Mouse (Mus musculus) forebrain, embryonic 14.5 days (tissue): Measurements from ENCODE around the gene Ufm1. TPM values are rescaled to one million over a fixed set of nuclear protein-coding genes. Genes with fewer than 3 reads are reported as not detected.

Experiments
- ATAC-seq: fragments of 200-750 bp; cut with Nextera tagmentation; 2 replicates; pipeline ENCODE4 v1.8.0; 2017; ENCODE audit warnings: mild to moderate bottlenecking, moderate library complexity
- DNase-seq: peaks from one replicate; pipeline ENCODE4 v3.0.0-alpha.2; 2015; ENCODE audit warnings: low spot score
- H3K27ac ChIP-seq: fragments of 300-500 bp; sonication (generic); 2 replicates; pipeline ENCODE4 v1.5.1; 2014; ENCODE audit warnings: low read depth, mild to moderate bottlenecking, control low read depth, low read length, moderate library complexity
- H3K27me3 ChIP-seq: fragments of 300-500 bp; sonication (generic); replicated peaks from 2 replicates; pipeline ENCODE4 v1.6.1; 2014; ENCODE audit warnings: low read length, control low read depth, mixed read lengths; ENCODE audit not compliant: control insufficient read depth, insufficient read depth
- H3K36me3 ChIP-seq: fragments of 300-500 bp; sonication (generic); 2 replicates; pipeline ENCODE4 v1.6.1; 2014; ENCODE audit warnings: low read length, control low read depth; ENCODE audit not compliant: control insufficient read depth, insufficient read depth
- H3K4me1 ChIP-seq: fragments of 300-500 bp; sonication (generic); 2 replicates; pipeline ENCODE4 v1.6.1; 2014; ENCODE audit warnings: antibody characterized with exemption, low read length, control low read depth; ENCODE audit not compliant: control insufficient read depth, insufficient read depth
- H3K4me2 ChIP-seq: fragments of 300-500 bp; sonication (generic); 2 replicates; pipeline ENCODE4 v1.6.1; 2014; ENCODE audit warnings: mild to moderate bottlenecking, control low read depth, low read length
- H3K4me3 ChIP-seq: fragments of 300-500 bp; sonication (generic); 2 replicates; pipeline ENCODE4 v1.5.1; 2014; ENCODE audit warnings: low read depth, low read length, control low read depth
- H3K9ac ChIP-seq: fragments of 300-500 bp; sonication (generic); 2 replicates; pipeline ENCODE4 v1.6.1; 2014; ENCODE audit warnings: mild to moderate bottlenecking, low read length, control low read depth, moderate library complexity
- H3K9me3 ChIP-seq: fragments of 300-500 bp; sonication (generic); replicated peaks from 2 replicates; pipeline ENCODE4 v1.6.1; 2016; ENCODE audit warnings: low read length, control low read depth, mixed read lengths; ENCODE audit not compliant: control insufficient read depth
- WGBS: fragments of 180-500 bp; shearing (Covaris S2); extraction: QIAGEN DNeasy Blood & Tissue Kit; methylation state at CpG from one replicate; pipeline ENCODE4 v1.1.7; 2014; 5-methylcytosine and 5-hydroxymethylcytosine counted together
- polyA plus RNA-seq: library from polyadenylated mRNA; unstranded; fragments of >200 nt; fragmentation: Nextera tagmentation; extraction: Ambion mirVana; gene quantifications from 2 replicates; pipeline ENCODE4 v1.2.1, GENCODE M21; 2014

Ufm1 gene
- polyA plus RNA-seq, 1 experiment from 2014 or later, result 102 TPM

DNA sequence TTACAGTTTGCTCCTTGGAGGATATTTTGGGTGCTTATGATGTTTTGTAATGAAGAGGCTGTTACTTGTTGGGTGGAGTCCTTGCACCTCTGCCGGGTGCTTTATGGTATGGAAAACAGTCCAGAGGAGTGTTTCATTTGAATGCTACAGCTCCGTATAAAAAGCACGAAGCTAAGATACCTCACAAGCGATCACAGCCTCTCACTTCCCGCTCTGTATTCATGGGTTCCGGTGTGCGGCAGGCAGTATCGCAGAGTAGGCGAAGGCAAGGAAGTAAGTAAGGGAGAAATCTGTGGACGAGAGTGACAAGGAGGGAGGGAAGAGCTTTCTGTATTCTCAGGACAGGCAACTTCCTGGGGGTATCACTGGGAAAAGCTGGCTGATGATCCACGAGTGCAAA, 15.4 kb downstream of the Ufm1 start:
- Histone ChIP-seq H3K9me3 (no peaks in the 10 kb centered on the region), H3K27ac (no peak overlapping the region), H3K9ac (no peak overlapping the region), H3K4me1 (no peaks in the 10 kb centered on the region), H3K4me2 (no peak overlapping the region), H3K4me3 (no peak overlapping the region), H3K36me3 (no peaks in the 10 kb centered on the region), H3K27me3 (no peaks in the 10 kb centered on the region)
- 85% methylated on average over 11 of the region's 11 CpGs for WGBS
- DNase-seq, result no peak
- ATAC-seq, result no peak

DNA sequence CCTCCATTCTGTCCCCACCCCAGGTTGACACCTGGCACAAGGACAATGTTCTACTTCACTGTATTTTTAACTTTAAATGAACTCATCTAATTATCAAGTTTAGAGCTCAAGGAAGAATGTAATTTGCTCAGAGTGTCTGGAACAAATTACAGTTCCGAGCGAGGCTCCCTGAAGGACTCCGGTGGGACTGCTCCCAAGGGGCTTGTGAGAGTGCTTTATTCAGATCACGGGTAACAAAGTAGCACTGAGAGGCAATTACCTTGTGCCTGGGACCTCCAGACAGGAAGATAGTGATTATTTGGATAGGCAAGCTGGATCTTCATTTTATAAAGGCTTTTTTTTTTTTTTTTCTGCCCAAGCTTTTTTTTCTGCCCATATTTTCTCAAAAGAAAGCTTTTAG, 15.9 kb downstream of the Ufm1 start:
- no peak for ATAC-seq
- no peak for DNase-seq
- no peaks in the 10 kb centered on the region for H3K9me3 ChIP-seq

DNA sequence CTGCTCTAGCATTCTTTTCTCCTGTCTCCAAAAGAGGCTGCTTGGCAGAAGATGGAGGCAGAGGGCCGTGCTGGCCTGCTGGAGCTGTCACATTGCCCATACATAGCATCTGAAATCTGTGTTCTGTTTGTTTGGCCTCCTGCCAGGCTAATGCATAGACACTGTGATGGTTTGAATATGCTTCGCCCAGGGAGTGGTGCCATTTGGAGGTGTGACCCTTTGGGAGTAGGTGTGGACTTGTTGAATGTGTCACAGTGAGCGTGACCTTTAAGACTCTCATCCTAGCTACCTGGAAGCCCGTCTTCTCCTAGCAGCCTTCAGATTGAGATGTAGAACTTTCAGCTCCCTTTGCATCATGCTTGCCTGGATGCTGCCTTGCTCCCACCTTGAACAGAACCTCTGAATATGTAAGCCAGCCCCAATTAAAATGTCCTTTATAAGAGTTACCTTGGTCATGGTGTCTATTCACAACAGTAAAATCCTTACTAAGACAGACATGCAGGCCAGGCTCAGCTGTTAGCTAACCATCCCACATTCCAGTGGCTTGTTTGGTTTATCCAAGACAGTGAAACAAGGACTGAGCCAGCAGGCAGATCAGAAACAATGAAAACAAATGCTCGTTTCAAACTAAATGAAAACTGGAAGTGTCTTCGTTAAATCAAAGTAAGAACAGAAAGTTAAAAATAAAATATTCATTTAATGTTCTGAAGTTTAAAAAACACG, 17.3 kb downstream of the Ufm1 start:
- Histone ChIP-seq H3K27ac (no peak overlapping the region), H3K4me3 (no peak overlapping the region), H3K36me3 (no peaks in the 10 kb centered on the region), H3K9ac (no peak overlapping the region), H3K27me3 (no peaks in the 10 kb centered on the region), H3K9me3 (no peaks in the 10 kb centered on the region), H3K4me1 (no peaks in the 10 kb centered on the region), H3K4me2 (no peak overlapping the region)
- DNase-seq (no peak), ATAC-seq (no peak)
- WGBS, result 63% methylated on average over 7 of the region's 7 CpGs

More for the DNA sequence above, 15.9 kb downstream of the Ufm1 start:
- H3K36me3 ChIP-seq, result no peaks in the 10 kb centered on the region
- H3K9ac ChIP-seq, result no peak overlapping the region
- no peaks in the 10 kb centered on the region for H3K27me3 ChIP-seq
- 69% methylated on average over 4 of the region's 4 CpGs for WGBS
- H3K4me1 ChIP-seq, result no peaks in the 10 kb centered on the region
- no peak overlapping the region for H3K27ac ChIP-seq
- H3K4me2 ChIP-seq, result no peak overlapping the region
- no peak overlapping the region for H3K4me3 ChIP-seq

DNA sequence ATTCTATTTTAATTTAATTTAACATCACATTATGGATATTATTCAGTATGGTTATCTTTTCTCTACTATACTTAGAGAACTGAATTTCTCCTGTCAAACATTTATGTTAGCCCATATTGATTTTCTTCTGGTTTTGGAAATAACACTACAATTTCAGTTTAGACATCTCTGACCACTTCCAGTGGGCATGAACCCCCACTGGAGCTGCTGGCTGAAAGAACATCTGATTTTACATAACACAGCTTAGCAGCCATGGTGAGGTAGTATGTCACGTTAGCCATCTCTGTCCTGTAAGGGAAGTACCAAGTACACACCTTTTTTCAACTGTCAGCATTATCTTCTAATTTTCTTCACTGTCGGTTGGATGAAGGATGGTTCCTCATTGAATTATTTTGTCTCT, 18.8 kb downstream of the Ufm1 start, which contains the start of gene Gm10985:
TSS of gene Gm10985 (plus strand) at position 301 of the 400 bp plus-strand sequence.
- 85% methylated on average over 2 of the region's 2 CpGs for WGBS
- Histone ChIP-seq H3K4me1 (no peaks in the 10 kb centered on the region), H3K9me3 (no peaks in the 10 kb centered on the region), H3K36me3 (no peaks in the 10 kb centered on the region), H3K27ac (no peak within 1 kb of the TSS), H3K4me2 (no peak within 1 kb of the TSS), H3K9ac (no peak within 1 kb of the TSS), H3K4me3 (no peak within 1 kb of the TSS), H3K27me3 (no peaks in the 10 kb centered on the region)
- ATAC-seq, result no peak
- DNase-seq, result no peak

DNA sequence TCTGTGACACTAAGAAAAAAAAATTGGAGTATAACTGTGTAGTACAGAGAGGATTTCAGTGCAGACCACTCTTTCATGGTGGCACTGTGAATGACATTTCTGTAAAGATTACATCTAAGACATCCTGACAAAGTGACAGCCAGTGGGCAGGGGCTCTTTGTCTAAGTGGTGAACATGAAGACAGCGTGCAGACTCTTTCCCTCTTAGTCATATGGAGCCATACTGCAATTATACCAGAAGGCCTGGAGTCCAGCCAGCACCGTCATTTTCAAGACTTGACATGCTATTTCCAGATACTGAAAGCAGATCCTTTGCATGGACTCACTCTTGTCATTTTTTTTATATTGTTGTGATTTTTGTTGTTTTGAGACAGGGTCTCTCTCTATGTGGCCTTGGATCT, 29.4 kb downstream of the Ufm1 start:
- Histone ChIP-seq H3K4me2 (no peak overlapping the region), H3K4me3 (no peak overlapping the region), H3K9me3 (no peaks in the 10 kb centered on the region), H3K4me1 (no peaks in the 10 kb centered on the region), H3K27me3 (no peaks in the 10 kb centered on the region), H3K36me3 (no peaks in the 10 kb centered on the region), H3K9ac (no peak overlapping the region), H3K27ac (no peak overlapping the region)
- DNase-seq, result peak; percentile 63
- peak; percentile 40; the same call in 1 of the 2 replicates for ATAC-seq
- WGBS, result 76% methylated on average over 2 of the region's 2 CpGs

DNA sequence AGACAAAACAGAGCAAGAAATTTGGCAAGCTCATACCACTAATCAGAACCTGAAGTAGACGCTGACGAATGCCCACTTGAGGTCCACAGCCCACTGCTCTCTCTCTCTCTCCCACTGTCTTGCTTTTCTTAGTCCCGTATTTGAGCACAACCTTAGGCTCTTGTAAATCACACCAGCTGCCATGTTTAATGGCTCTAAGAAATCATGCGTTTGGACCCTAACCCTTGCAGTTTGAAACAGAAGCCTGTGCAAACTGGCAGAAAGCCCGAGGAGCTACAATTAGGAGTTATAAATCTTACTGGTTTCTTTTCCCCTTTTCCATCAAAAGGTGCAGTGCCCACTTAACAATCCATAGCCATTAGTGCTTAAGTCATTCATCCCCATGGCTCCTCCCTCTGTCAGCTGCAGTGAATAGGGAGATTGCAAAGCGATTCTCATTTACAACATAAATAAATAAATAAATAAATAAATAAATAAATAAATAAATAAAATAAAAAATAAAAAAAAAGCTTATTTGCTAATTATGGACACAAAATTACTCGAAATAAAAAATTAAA, 50.1 kb downstream of the Ufm1 start:
- no peak; the same call in 1 of the 2 replicates for ATAC-seq
- H3K9ac ChIP-seq, result no peak overlapping the region
- H3K4me1 ChIP-seq, result no peaks in the 10 kb centered on the region
- H3K27me3 ChIP-seq, result no peaks in the 10 kb centered on the region
- no peak overlapping the region for H3K4me2 ChIP-seq
- WGBS, result 70% methylated on average over 7 of the region's 7 CpGs
- no peaks in the 10 kb centered on the region for H3K36me3 ChIP-seq
- DNase-seq, result peak; percentile 38
- no peaks in the 10 kb centered on the region for H3K9me3 ChIP-seq
- H3K4me3 ChIP-seq, result no peak overlapping the region
- H3K27ac ChIP-seq, result no peak overlapping the region

Other genes starting within 250 kb of the Ufm1 start
- 1.0 and 1.3 TPM in 2 replicates for gene Frem2, start 206.5 kb downstream of the Ufm1 start, polyA plus RNA-seq
- gene Gm10985, start 18.7 kb downstream of the Ufm1 start, polyA plus RNA-seq, result not detected in 2 replicates